Mouse (Mus musculus): ENCODE measurements around the gene 2010111I01Rik. TPM values are rescaled to one million over a fixed set of nuclear protein-coding genes. Genes with fewer than 3 reads are reported as not detected.

Gene 2010111I01Rik
- polyA plus RNA-seq, 1 experiment from 2014 or later = 197 TPM

DNA sequence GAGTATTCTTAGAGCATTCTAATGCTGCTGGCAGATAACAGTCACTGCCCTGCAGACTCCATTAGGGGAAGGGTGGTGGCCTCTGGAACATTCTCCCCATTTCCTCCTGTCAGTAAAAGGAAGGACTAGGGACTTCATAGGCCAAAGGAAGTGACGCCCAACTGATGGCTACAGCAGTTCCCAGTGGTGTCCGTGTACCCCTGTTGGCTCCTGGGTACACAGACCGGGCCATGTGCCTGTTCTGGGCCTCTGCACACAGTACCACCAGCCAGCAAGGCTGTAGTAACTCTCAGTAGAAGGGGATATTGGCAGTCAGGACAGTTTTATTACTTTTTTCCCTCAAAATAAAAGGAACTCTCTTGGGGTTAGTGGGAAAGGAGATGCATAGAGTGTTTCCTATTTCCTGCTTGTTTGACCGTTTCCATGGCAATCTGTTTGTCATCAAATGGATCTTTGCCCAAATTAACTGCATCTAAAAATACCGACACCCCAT, 290.9 kb downstream of the 2010111I01Rik start:
- ATAC-seq (ENCODE audit: insufficient number of reproducible peaks, low FRiP score, low TSS enrichment, low read depth) = no peak
- no peak overlapping the region for H3K4me3 ChIP-seq (replicated peaks)
- H3K9me3 ChIP-seq (replicated peaks) = no peaks in the 10 kb centered on the region
- 70% methylated on average over 5 of the region's 5 CpGs for WGBS
- H3K36me3 ChIP-seq = peaks cover 14% of the 10 kb centered on the region; the same call in 1 of the 2 replicates
- 0 out of 2 replicates have a peak overlapping the region, but pooled peaks have one; percentile 24 for H3K27ac ChIP-seq (replicated peaks)
- no peak overlapping the region for H3K4me2 ChIP-seq (replicated peaks)
- H3K9ac ChIP-seq = no peak overlapping the region
- H3K4me1 ChIP-seq = peaks cover 82% of the 10 kb centered on the region
- H3K27me3 ChIP-seq = no peaks in the 10 kb centered on the region

DNA sequence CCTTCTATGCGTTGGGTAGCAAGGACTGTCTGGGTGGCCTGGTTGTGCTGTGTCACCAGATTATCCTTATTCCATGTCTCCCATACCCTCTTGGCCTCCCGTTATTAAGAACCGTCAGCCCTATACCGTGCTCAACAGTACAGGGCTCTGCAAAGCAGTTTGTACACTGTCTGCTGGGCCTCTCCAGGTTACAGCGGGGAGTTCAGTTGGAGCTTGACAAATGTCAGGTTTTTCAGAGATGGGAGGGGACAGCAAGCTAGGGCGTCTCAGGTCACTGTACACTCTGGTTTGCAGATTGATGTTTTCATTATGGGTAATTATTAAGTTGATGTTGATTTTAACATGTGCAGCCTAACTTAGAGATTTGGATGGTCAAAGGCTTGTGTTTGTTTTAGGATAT, 291.5 kb downstream of the 2010111I01Rik start:
- H3K36me3 ChIP-seq = peaks cover 14% of the 10 kb centered on the region; the same call in 1 of the 2 replicates
- no peak overlapping the region for H3K4me3 ChIP-seq (replicated peaks)
- H3K4me1 ChIP-seq = peaks cover 82% of the 10 kb centered on the region
- no peaks in the 10 kb centered on the region for H3K27me3 ChIP-seq
- H3K9ac ChIP-seq = no peak overlapping the region
- H3K9me3 ChIP-seq (replicated peaks) = no peaks in the 10 kb centered on the region
- 69% methylated on average over 6 of the region's 6 CpGs for WGBS
- H3K4me2 ChIP-seq (replicated peaks) = no peak overlapping the region
- H3K27ac ChIP-seq (replicated peaks) = 0 out of 2 replicates have a peak overlapping the region, but pooled peaks have one; percentile 24
- ATAC-seq (ENCODE audit: insufficient number of reproducible peaks, low FRiP score, low TSS enrichment, low read depth) = no peak

DNA sequence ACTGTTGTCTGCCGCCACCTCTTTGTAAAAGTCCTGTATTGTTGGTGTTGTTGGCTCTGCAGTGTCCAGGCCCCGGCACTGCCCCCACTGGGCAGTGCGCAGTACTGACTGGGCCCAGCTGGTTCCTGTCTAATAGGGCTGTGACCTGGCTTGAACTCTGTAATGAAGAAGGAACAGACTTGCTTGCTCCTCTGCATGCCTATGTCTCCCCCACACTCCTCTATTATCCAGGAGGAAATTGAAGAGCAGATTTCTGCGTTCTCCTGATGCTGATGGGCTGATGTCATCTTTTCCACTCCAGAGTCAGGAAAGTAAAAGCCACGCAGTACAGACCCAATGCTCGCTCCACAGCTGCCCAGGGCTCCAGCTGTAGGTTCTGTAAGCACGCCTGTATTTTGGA, 292.1 kb downstream of the 2010111I01Rik start:
- H3K9ac ChIP-seq = no peak overlapping the region
- H3K27ac ChIP-seq (replicated peaks) = peak overlapping the region; percentile 66
- WGBS = 48% methylated on average over 7 of the region's 7 CpGs
- no peak overlapping the region for H3K4me3 ChIP-seq (replicated peaks)
- peaks cover 82% of the 10 kb centered on the region for H3K4me1 ChIP-seq
- peaks cover 14% of the 10 kb centered on the region; the same call in 1 of the 2 replicates for H3K36me3 ChIP-seq
- no peak overlapping the region for H3K4me2 ChIP-seq (replicated peaks)
- H3K9me3 ChIP-seq (replicated peaks) = no peaks in the 10 kb centered on the region
- H3K27me3 ChIP-seq = no peaks in the 10 kb centered on the region
- peak; percentile 40; the same call in 1 of the 2 replicates for ATAC-seq (ENCODE audit: insufficient number of reproducible peaks, low FRiP score, low TSS enrichment, low read depth)

DNA sequence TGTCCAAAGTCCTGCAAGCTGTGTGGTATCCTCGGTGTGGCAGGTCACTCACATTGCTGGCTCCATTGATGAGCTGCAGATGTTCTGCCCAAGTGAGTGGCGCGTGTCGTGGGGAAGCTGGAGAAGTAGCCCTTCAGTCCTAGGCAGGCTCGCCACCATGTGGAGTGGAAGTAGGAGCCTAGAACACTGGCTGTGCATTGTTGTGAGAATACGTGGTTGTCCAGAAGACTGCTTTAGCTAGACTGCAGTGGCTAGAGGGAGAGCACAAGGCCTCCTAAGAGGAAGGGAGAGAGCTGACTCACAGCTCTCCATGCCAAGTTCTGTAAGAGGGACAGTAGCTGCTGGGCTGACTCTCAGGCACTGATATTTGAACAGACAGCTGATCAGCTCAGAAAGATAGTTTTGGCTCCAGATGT, 293.5 kb downstream of the 2010111I01Rik start:
- Histone ChIP-seq H3K4me1 (peaks cover 82% of the 10 kb centered on the region), H3K36me3 (peaks cover 16% of the 10 kb centered on the region; the same call in 1 of the 2 replicates)

DNA sequence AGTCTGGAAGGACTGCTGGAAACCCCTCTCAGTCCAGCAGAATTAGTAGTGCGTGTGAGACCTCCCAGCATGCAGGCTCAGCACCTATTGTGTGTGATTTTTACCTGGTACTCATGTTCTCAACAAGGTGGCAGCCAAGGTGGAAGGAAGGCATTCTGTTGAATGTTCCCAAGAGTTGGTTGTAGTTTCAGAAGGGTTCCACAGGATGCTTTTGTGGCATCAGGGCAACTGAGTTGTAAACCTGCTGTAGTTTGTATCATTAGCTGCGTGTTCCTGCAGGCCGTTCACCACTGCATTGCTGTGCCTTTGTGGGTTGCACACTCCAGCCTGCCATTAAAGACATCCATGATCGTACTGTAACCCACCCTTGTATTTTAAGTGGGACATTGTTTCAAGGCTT, 294.0 kb downstream of the 2010111I01Rik start:
- H3K9ac ChIP-seq = no peak overlapping the region
- H3K4me3 ChIP-seq (replicated peaks) = no peak overlapping the region
- peak overlapping the region; percentile 75 for H3K27ac ChIP-seq (replicated peaks)

More for the DNA sequence above, 293.5 kb downstream of the 2010111I01Rik start:
- Histone ChIP-seq H3K27me3 (no peaks in the 10 kb centered on the region), H3K27ac (replicated peaks) (peak overlapping the region; percentile 75), H3K9ac (no peak overlapping the region), H3K9me3 (replicated peaks) (no peaks in the 10 kb centered on the region), H3K4me3 (replicated peaks) (no peak overlapping the region), H3K4me2 (replicated peaks) (no peak overlapping the region)
- WGBS = 39% methylated on average over 6 of the region's 6 CpGs
- no peak for ATAC-seq (ENCODE audit: insufficient number of reproducible peaks, low FRiP score, low TSS enrichment, low read depth)

DNA sequence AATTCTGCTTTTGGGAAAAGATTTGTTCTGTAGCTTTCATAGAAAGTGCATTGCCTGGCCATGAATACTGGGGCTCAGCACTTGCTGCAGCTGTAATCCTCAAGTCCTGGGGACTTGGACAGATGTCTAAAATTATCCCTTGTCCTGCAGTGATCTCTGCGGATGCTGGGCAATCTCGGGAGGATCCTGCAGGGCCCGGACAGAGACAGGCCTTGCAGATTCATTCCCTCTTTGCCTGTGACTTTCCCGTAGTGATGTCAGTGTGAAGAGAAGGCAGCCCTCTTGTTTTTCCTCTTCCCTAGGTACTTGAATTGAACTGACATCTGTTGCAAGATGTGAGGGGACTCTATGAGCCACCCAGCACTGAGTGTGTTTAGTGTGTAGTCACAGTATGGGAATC, 295.4 kb downstream of the 2010111I01Rik start:
- Histone ChIP-seq H3K36me3 (peaks cover 25% of the 10 kb centered on the region; the same call in 1 of the 2 replicates), H3K4me3 (replicated peaks) (no peak overlapping the region), H3K9me3 (replicated peaks) (no peaks in the 10 kb centered on the region), H3K27ac (replicated peaks) (peak overlapping the region; percentile 90), H3K4me2 (replicated peaks) (no peak overlapping the region), H3K9ac (no peak overlapping the region), H3K4me1 (peaks cover 79% of the 10 kb centered on the region), H3K27me3 (no peaks in the 10 kb centered on the region)
- no peak for ATAC-seq (ENCODE audit: insufficient number of reproducible peaks, low FRiP score, low TSS enrichment, low read depth)
- 13% methylated on average over 4 of the region's 4 CpGs for WGBS

More for the DNA sequence above, 294.0 kb downstream of the 2010111I01Rik start:
- no peak for ATAC-seq (ENCODE audit: insufficient number of reproducible peaks, low FRiP score, low TSS enrichment, low read depth)
- Histone ChIP-seq H3K4me1 (peaks cover 82% of the 10 kb centered on the region), H3K9me3 (replicated peaks) (no peaks in the 10 kb centered on the region), H3K4me2 (replicated peaks) (peak overlapping the region; percentile 31; the same call in 1 of the 2 replicates), H3K36me3 (peaks cover 21% of the 10 kb centered on the region; the same call in 1 of the 2 replicates), H3K27me3 (no peaks in the 10 kb centered on the region)
- 56% methylated on average over 4 of the region's 4 CpGs for WGBS

DNA sequence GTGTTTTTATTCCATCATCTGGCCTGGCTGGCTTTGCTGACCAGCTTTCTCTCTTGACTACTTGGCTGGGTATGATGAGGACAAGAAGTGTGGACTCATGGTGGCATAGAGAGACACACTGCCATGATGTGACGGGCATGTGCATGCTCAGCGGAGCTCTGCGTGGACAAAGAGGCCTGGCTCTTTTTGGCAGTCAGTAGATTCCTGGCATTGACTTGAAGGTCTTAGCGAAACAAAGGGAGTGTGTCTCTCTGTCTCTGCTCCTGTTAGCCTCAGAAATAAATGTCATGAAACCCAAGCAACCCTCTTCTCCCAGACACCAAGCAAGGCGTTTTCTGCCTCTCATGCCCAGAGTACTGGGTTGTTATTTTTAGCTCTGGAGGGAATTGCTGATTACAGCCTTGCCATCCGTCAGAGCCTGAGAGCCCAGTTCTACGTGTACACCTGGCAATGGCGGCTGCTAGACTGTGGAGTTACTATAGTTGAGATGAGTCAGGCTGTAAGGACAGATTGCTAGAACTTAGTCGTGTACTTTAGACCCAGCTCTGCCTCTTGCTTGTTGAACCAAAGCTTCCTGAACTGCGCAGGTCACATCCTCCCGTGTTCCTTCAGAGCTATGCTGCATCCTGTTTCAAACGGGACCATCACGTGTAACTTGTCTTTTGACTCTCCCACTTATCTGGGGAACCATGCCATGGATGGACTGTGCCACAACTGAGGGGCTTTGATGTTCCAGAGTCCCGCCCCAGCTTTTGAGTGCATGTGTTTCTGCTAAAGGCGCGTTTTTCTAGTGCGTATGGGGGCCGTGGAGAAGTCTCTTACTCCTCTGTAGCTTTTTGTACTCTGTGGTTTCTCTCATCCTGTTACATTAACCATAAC, 296.3 kb downstream of the 2010111I01Rik start:
- H3K9ac ChIP-seq = no peak overlapping the region
- peak overlapping the region; percentile 27 for H3K4me2 ChIP-seq (replicated peaks)
- peaks cover 22% of the 10 kb centered on the region; the same call in 1 of the 2 replicates for H3K36me3 ChIP-seq
- no peak overlapping the region for H3K4me3 ChIP-seq (replicated peaks)
- ATAC-seq (ENCODE audit: insufficient number of reproducible peaks, low FRiP score, low TSS enrichment, low read depth) = peak; percentile 39; the same call in 1 of the 2 replicates
- WGBS = 26% methylated on average over 18 of the region's 18 CpGs
- peaks cover 76% of the 10 kb centered on the region for H3K4me1 ChIP-seq
- no peaks in the 10 kb centered on the region for H3K9me3 ChIP-seq (replicated peaks)
- peak overlapping the region; percentile 90 for H3K27ac ChIP-seq (replicated peaks)
- no peaks in the 10 kb centered on the region for H3K27me3 ChIP-seq

DNA sequence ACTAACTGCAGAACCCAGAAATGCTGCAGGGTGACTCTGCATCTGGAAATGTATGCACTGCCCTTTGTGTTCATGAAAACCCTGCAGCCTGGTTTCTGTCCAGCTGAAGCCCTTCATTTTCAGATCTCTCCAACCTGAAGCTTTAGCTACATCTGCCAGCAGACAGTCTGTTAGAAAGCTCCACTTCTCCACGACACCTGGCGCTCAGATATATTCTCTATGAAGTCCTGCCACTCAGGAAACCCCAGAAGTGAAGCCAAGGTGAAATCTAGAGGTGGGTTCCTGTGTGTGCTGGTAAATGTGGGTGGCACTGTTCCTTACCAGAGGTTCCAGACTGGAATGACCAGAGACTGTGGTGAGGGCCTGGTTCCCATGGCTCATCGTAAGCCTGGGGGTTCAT, 297.0 kb downstream of the 2010111I01Rik start:
- H3K9ac ChIP-seq = no peak overlapping the region
- WGBS = 72% methylated on average over 3 of the region's 3 CpGs
- peaks cover 78% of the 10 kb centered on the region for H3K4me1 ChIP-seq
- no peak overlapping the region for H3K4me2 ChIP-seq (replicated peaks)
- H3K9me3 ChIP-seq (replicated peaks) = no peaks in the 10 kb centered on the region
- H3K36me3 ChIP-seq = peaks cover 21% of the 10 kb centered on the region; the same call in 1 of the 2 replicates
- H3K27ac ChIP-seq (replicated peaks) = peak overlapping the region; percentile 90
- ATAC-seq (ENCODE audit: insufficient number of reproducible peaks, low FRiP score, low TSS enrichment, low read depth) = no peak
- H3K4me3 ChIP-seq (replicated peaks) = no peak overlapping the region
- H3K27me3 ChIP-seq = no peaks in the 10 kb centered on the region

DNA sequence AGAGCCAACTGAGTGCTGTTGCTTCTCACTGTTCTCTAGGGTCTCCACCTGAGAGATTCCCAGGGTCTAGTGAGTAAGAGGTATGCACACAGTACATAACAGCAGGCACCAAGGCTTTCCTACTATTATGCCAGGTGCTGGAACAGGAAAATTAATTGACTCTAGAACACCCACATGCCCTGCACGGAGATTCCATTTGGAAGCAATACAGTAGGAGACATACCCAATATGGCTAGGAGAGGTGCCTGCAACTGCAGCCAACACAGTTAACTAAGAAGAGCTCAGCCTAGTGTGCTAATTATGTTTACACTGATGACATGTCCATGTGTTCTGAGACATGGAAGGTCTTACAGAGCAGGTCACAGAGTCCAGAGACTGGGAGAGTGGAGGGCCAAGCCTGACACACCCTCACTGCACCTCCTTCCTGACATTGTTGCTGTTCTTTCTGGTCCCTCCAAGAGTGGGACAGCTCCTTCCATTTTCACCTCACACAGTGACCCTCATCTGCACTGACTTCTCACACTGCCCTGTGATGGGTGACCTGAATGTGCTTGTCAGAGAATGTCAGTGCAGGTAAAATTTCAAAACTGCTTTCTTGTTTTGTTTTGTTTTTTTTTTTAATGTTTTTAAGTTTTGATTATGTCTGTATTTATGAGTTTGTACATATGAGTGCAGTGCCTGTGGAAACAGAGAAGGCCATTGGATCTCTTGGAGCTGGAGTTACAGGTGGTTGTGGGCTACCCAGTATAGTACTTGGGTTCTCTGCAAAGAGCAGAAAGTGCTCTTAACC, 297.7 kb downstream of the 2010111I01Rik start:
- Histone ChIP-seq H3K27ac (replicated peaks) (peak overlapping the region; percentile 90), H3K4me1 (peaks cover 82% of the 10 kb centered on the region)
- 65% methylated on average over 1 of the region's 1 CpGs for WGBS

DNA sequence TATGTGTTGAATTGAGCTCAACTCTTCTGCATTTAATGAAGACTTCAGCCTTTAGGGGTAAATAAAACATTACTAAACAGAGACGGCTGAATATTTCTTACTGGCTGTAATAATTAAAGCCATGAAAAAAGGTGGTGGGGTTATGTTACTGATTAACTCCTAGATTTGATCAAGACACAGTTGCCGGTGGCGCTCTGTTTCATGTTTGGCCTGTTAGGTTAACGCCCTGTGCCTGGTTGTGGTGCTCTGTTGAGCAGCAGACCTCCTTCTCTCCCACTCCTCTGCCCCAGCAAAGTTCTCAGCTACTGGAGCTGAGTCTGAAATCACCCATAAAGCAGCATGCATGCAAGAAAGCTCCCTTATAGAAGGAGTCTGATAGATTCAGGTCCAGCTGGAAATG, 303.7 kb downstream of the 2010111I01Rik start:
- no peak for ATAC-seq (ENCODE audit: insufficient number of reproducible peaks, low FRiP score, low TSS enrichment, low read depth)
- H3K27me3 ChIP-seq = no peaks in the 10 kb centered on the region
- WGBS = 37% methylated on average over 4 of the region's 4 CpGs
- no peak overlapping the region for H3K9ac ChIP-seq
- H3K9me3 ChIP-seq (replicated peaks) = no peaks in the 10 kb centered on the region
- no peak overlapping the region for H3K4me2 ChIP-seq (replicated peaks)
- no peak overlapping the region for H3K4me3 ChIP-seq (replicated peaks)
- peaks cover 8% of the 10 kb centered on the region; the same call in 1 of the 2 replicates for H3K36me3 ChIP-seq
- peaks cover 69% of the 10 kb centered on the region for H3K4me1 ChIP-seq
- H3K27ac ChIP-seq (replicated peaks) = peak overlapping the region; percentile 74

More for the DNA sequence above, 297.7 kb downstream of the 2010111I01Rik start:
- Histone ChIP-seq H3K4me3 (replicated peaks) (no peak overlapping the region), H3K9me3 (replicated peaks) (no peaks in the 10 kb centered on the region), H3K36me3 (peaks cover 14% of the 10 kb centered on the region; the same call in 1 of the 2 replicates), H3K9ac (no peak overlapping the region), H3K4me2 (replicated peaks) (no peak overlapping the region), H3K27me3 (no peaks in the 10 kb centered on the region)
- no peak for ATAC-seq (ENCODE audit: insufficient number of reproducible peaks, low FRiP score, low TSS enrichment, low read depth)
